Mouse (Mus musculus) thymus, postnatal 4 days (tissue): ENCODE measurements around the gene Inpp4b.

Experiments used
- DNase-seq: peaks from one replicate; pipeline ENCODE4 v3.0.0; 2021

The Inpp4b gene

GRCm38 (mm10) chr8:81847929-81848328 lies 505.6 kb downstream of the Inpp4b start:
- DNase-seq = no peak

GRCm38 (mm10) chr8:81849976-81850375 lies 507.6 kb downstream of the Inpp4b start:
- DNase-seq = no peak

- no peak for DNase-seq
Measured at GRCm38 (mm10) chr8:81853184-81853583, 510.8 kb downstream of the Inpp4b start.

GRCm38 (mm10) chr8:81854543-81854942 lies 512.2 kb downstream of the Inpp4b start:
- DNase-seq = no peak

GRCm38 (mm10) chr8:81855009-81855408 lies 512.7 kb downstream of the Inpp4b start:
- DNase-seq = no peak

GRCm38 (mm10) chr8:81856120-81856519 lies 513.8 kb downstream of the Inpp4b start:
- no peak for DNase-seq

- no peak for DNase-seq
Measured at GRCm38 (mm10) chr8:81856608-81857007, 514.3 kb downstream of the Inpp4b start.

- DNase-seq = no peak
Measured at GRCm38 (mm10) chr8:81858393-81858792, 516.0 kb downstream of the Inpp4b start.

GRCm38 (mm10) chr8:81859805-81860204 lies 517.4 kb downstream of the Inpp4b start:
- no peak for DNase-seq

GRCm38 (mm10) chr8:81861311-81861710 lies 519.0 kb downstream of the Inpp4b start:
- no peak for DNase-seq

- DNase-seq = no peak
Measured at GRCm38 (mm10) chr8:81862738-81863137, 520.4 kb downstream of the Inpp4b start.

- no peak for DNase-seq
Measured at GRCm38 (mm10) chr8:81864318-81864717, 522.0 kb downstream of the Inpp4b start.

GRCm38 (mm10) chr8:81865664-81866063 lies 523.3 kb downstream of the Inpp4b start:
- no peak for DNase-seq

- DNase-seq = no peak
Measured at GRCm38 (mm10) chr8:81867020-81867419, 524.7 kb downstream of the Inpp4b start.

GRCm38 (mm10) chr8:81870466-81870865 lies 528.1 kb downstream of the Inpp4b start:
- no peak for DNase-seq

GRCm38 (mm10) chr8:81880071-81880470 lies 537.7 kb downstream of the Inpp4b start:
- no peak for DNase-seq

GRCm38 (mm10) chr8:81884195-81884594 lies 541.8 kb downstream of the Inpp4b start:
- DNase-seq = no peak

- no peak for DNase-seq
Measured at GRCm38 (mm10) chr8:81888843-81889242, 546.5 kb downstream of the Inpp4b start.

GRCm38 (mm10) chr8:81893292-81893691 lies 550.9 kb downstream of the Inpp4b start:
- no peak for DNase-seq

- no peak for DNase-seq
Measured at GRCm38 (mm10) chr8:81946812-81947211, 604.5 kb downstream of the Inpp4b start.

- DNase-seq = no peak
Measured at GRCm38 (mm10) chr8:81953101-81953500, 610.7 kb downstream of the Inpp4b start.

- no peak for DNase-seq
Measured at GRCm38 (mm10) chr8:81985128-81985665, 642.8 kb downstream of the Inpp4b start.

GRCm38 (mm10) chr8:81992966-81993365 lies 650.6 kb downstream of the Inpp4b start:
- no peak for DNase-seq

- no peak for DNase-seq
Measured at GRCm38 (mm10) chr8:81996239-81996638, 653.9 kb downstream of the Inpp4b start.

GRCm38 (mm10) chr8:81996823-81997222 lies 654.5 kb downstream of the Inpp4b start:
- DNase-seq = no peak

GRCm38 (mm10) chr8:82004158-82004557 lies 661.8 kb downstream of the Inpp4b start:
- no peak for DNase-seq
